Mouse (Mus musculus) limb, embryonic 12.5 days (tissue): Measurements from ENCODE around the gene Cplx1. TPM values are rescaled to one million over a fixed set of nuclear protein-coding genes. Genes with fewer than 3 reads are reported as not detected.

Experiments
- ATAC-seq: fragments of 200-750 bp; cut with Nextera tagmentation; 2 replicates; pipeline ENCODE4 v1.8.0; 2017; ENCODE audit warnings: low read depth, moderate TSS enrichment; ENCODE audit not compliant: insufficient number of reproducible peaks, insufficient read depth, low FRiP score, low TSS enrichment
- H3K27ac ChIP-seq: fragments of 300-500 bp; sonication (generic); 2 replicates; pipeline ENCODE4 v1.5.1; 2016; ENCODE audit warnings: mild to moderate bottlenecking, moderate library complexity
- H3K27me3 ChIP-seq: fragments of 300-500 bp; sonication (generic); 2 replicates; pipeline ENCODE4 v1.6.1; 2016; ENCODE audit warnings: mild to moderate bottlenecking, moderate library complexity
- H3K36me3 ChIP-seq: fragments of 300-500 bp; sonication (generic); 2 replicates; pipeline ENCODE4 v1.6.1; 2016; ENCODE audit warnings: mild to moderate bottlenecking, moderate library complexity
- H3K4me1 ChIP-seq: fragments of 300-500 bp; sonication (generic); replicated peaks from 2 replicates; pipeline ENCODE4 v1.6.1; 2016
- H3K4me2 ChIP-seq: fragments of 300-500 bp; sonication (generic); 2 replicates; pipeline ENCODE4 v1.6.1; 2016; ENCODE audit warnings: mild to moderate bottlenecking, moderate library complexity
- H3K4me3 ChIP-seq: fragments of 300-500 bp; sonication (generic); replicated peaks from 2 replicates; pipeline ENCODE4 v1.5.1; 2016; ENCODE audit warnings: mild to moderate bottlenecking
- H3K9ac ChIP-seq: fragments of 300-500 bp; sonication (generic); replicated peaks from 2 replicates; pipeline ENCODE4 v1.6.1; 2016; ENCODE audit warnings: mild to moderate bottlenecking, moderate library complexity
- H3K9me3 ChIP-seq: fragments of 300-500 bp; sonication (generic); 2 replicates; pipeline ENCODE4 v1.6.1; 2016; ENCODE audit warnings: mild to moderate bottlenecking, moderate library complexity
- WGBS: fragments of 180-500 bp; shearing (Covaris S2); methylation state at CpG from one replicate; pipeline ENCODE4 v1.1.7; 2016; 5-methylcytosine and 5-hydroxymethylcytosine counted together
- polyA plus RNA-seq: library from polyadenylated mRNA; unstranded; fragments of >200 nt; fragmentation: Nextera tagmentation; extraction: Ambion mirVana; gene quantifications from 2 replicates; pipeline ENCODE4 v1.2.1, GENCODE M21; 2016

The Cplx1 gene
- polyA plus RNA-seq, result 0.33 and 0.46 TPM in 2 replicates

- WGBS, result 1% methylated on average over 56 of the region's 56 CpGs
- H3K27me3 ChIP-seq, result peaks cover 60% of the 10 kb centered on the region
- no peaks in the 10 kb centered on the region for H3K9me3 ChIP-seq
- H3K36me3 ChIP-seq, result no peaks in the 10 kb centered on the region
- no peak within 1 kb of the TSS for H3K27ac ChIP-seq
- peaks cover 13% of the 10 kb centered on the region for H3K4me1 ChIP-seq
- peak within 1 kb of the TSS; percentile 66 for H3K4me2 ChIP-seq
- H3K4me3 ChIP-seq, result peak within 1 kb of the TSS; percentile 34
- peak; percentile 60; the same call in 1 of the 2 replicates for ATAC-seq
- H3K9ac ChIP-seq, result no peak within 1 kb of the TSS
Observed at GRCm38 (mm10) chr5:108549489-108550206, at the start of gene Cplx1. Gene Cplx1 (minus strand): TSS chr5:108550024.

GRCm38 (mm10) chr5:108581361-108581891 lies 31.6 kb upstream of the Cplx1 start:
- no peak overlapping the region for H3K27ac ChIP-seq
- no peak overlapping the region for H3K9ac ChIP-seq
- no peak for ATAC-seq
- no peak overlapping the region for H3K4me2 ChIP-seq
- H3K4me3 ChIP-seq, result no peak overlapping the region
- H3K36me3 ChIP-seq, result peaks cover 91% of the 10 kb centered on the region
- 93% methylated on average over 3 of the region's 3 CpGs for WGBS
- no peaks in the 10 kb centered on the region for H3K4me1 ChIP-seq
- H3K9me3 ChIP-seq, result no peaks in the 10 kb centered on the region
- no peaks in the 10 kb centered on the region for H3K27me3 ChIP-seq

- Histone ChIP-seq H3K9me3 (no peaks in the 10 kb centered on the region), H3K4me2 (no peak overlapping the region), H3K4me1 (no peaks in the 10 kb centered on the region), H3K27ac (no peak overlapping the region), H3K9ac (no peak overlapping the region), H3K27me3 (no peaks in the 10 kb centered on the region), H3K4me3 (no peak overlapping the region), H3K36me3 (peaks cover 98% of the 10 kb centered on the region)
- WGBS, result 94% methylated on average over 6 of the region's 6 CpGs
- ATAC-seq, result no peak
Observed at GRCm38 (mm10) chr5:108573054-108573453, 23.2 kb upstream of the Cplx1 start.

- no peak for ATAC-seq
- Histone ChIP-seq H3K27ac (no peak overlapping the region), H3K9me3 (no peaks in the 10 kb centered on the region), H3K27me3 (no peaks in the 10 kb centered on the region), H3K9ac (no peak overlapping the region), H3K4me3 (no peak overlapping the region), H3K4me2 (no peak overlapping the region), H3K36me3 (peaks cover 94% of the 10 kb centered on the region), H3K4me1 (no peaks in the 10 kb centered on the region)
- WGBS, result 95% methylated on average over 1 of the region's 1 CpGs
Observed at GRCm38 (mm10) chr5:108570991-108571390, 21.2 kb upstream of the Cplx1 start.

- WGBS, result 96% methylated on average over 2 of the region's 2 CpGs
- no peaks in the 10 kb centered on the region for H3K27me3 ChIP-seq
- no peak overlapping the region for H3K9ac ChIP-seq
- no peak overlapping the region for H3K4me3 ChIP-seq
- no peaks in the 10 kb centered on the region for H3K9me3 ChIP-seq
- peaks cover 57% of the 10 kb centered on the region for H3K36me3 ChIP-seq
- no peak overlapping the region for H3K27ac ChIP-seq
- no peaks in the 10 kb centered on the region for H3K4me1 ChIP-seq
- no peak for ATAC-seq
- no peak overlapping the region for H3K4me2 ChIP-seq
Observed at GRCm38 (mm10) chr5:108567104-108567503, 17.3 kb upstream of the Cplx1 start.

- no peaks in the 10 kb centered on the region for H3K9me3 ChIP-seq
- H3K27me3 ChIP-seq, result no peaks in the 10 kb centered on the region
- H3K36me3 ChIP-seq, result peaks cover 51% of the 10 kb centered on the region
- no peak overlapping the region for H3K27ac ChIP-seq
- H3K4me3 ChIP-seq, result no peak overlapping the region
- WGBS, result 86% methylated on average over 4 of the region's 4 CpGs
- H3K4me1 ChIP-seq, result no peaks in the 10 kb centered on the region
- H3K4me2 ChIP-seq, result no peak overlapping the region
- H3K9ac ChIP-seq, result no peak overlapping the region
- no peak for ATAC-seq
Observed at GRCm38 (mm10) chr5:108566523-108566922, 16.7 kb upstream of the Cplx1 start.

GRCm38 (mm10) chr5:108565381-108565780 lies 15.6 kb upstream of the Cplx1 start:
- Histone ChIP-seq H3K9ac (no peak overlapping the region), H3K4me3 (no peak overlapping the region), H3K9me3 (no peaks in the 10 kb centered on the region), H3K36me3 (peaks cover 40% of the 10 kb centered on the region), H3K27me3 (no peaks in the 10 kb centered on the region), H3K4me2 (no peak overlapping the region), H3K4me1 (no peaks in the 10 kb centered on the region), H3K27ac (no peak overlapping the region)
- WGBS, result 95% methylated on average over 2 of the region's 2 CpGs
- ATAC-seq, result no peak

- 83% methylated on average over 3 of the region's 3 CpGs for WGBS
Observed at GRCm38 (mm10) chr5:108564346-108564745, 14.5 kb upstream of the Cplx1 start.

GRCm38 (mm10) chr5:108562483-108562882 lies 12.7 kb upstream of the Cplx1 start:
- Histone ChIP-seq H3K9me3 (no peaks in the 10 kb centered on the region), H3K4me2 (no peak overlapping the region), H3K4me1 (no peaks in the 10 kb centered on the region), H3K9ac (no peak overlapping the region), H3K4me3 (no peak overlapping the region), H3K27me3 (no peaks in the 10 kb centered on the region), H3K36me3 (peaks cover 12% of the 10 kb centered on the region; the same call in 1 of the 2 replicates), H3K27ac (no peak overlapping the region)
- WGBS, result 78% methylated on average over 2 of the region's 2 CpGs
- no peak for ATAC-seq

More at GRCm38 (mm10) chr5:108564346-108564745, 14.5 kb upstream of the Cplx1 start:
- ATAC-seq, result no peak
- no peak overlapping the region for H3K9ac ChIP-seq
- H3K4me1 ChIP-seq, result no peaks in the 10 kb centered on the region
- no peaks in the 10 kb centered on the region for H3K9me3 ChIP-seq
- H3K27me3 ChIP-seq, result no peaks in the 10 kb centered on the region
- no peak overlapping the region for H3K4me2 ChIP-seq
- H3K36me3 ChIP-seq, result peaks cover 30% of the 10 kb centered on the region
- no peak overlapping the region for H3K27ac ChIP-seq
- H3K4me3 ChIP-seq, result no peak overlapping the region

GRCm38 (mm10) chr5:108556986-108557385 lies 7.2 kb upstream of the Cplx1 start:
- 75% methylated on average over 4 of the region's 4 CpGs for WGBS
- H3K4me1 ChIP-seq, result no peaks in the 10 kb centered on the region
- no peak overlapping the region for H3K9ac ChIP-seq
- peaks cover 17% of the 10 kb centered on the region; the same call in 1 of the 2 replicates for H3K27me3 ChIP-seq
- H3K36me3 ChIP-seq, result no peaks in the 10 kb centered on the region
- H3K4me2 ChIP-seq, result no peak overlapping the region
- no peak overlapping the region for H3K4me3 ChIP-seq
- no peak for ATAC-seq
- H3K27ac ChIP-seq, result no peak overlapping the region
- no peaks in the 10 kb centered on the region for H3K9me3 ChIP-seq

- H3K27me3 ChIP-seq, result peaks cover 46% of the 10 kb centered on the region
- no peaks in the 10 kb centered on the region for H3K9me3 ChIP-seq
- H3K36me3 ChIP-seq, result no peaks in the 10 kb centered on the region
- peaks cover 12% of the 10 kb centered on the region for H3K4me1 ChIP-seq
- no peak for ATAC-seq
- 88% methylated on average over 1 of the region's 1 CpGs for WGBS
- H3K4me2 ChIP-seq, result no peak overlapping the region
- no peak overlapping the region for H3K27ac ChIP-seq
- H3K4me3 ChIP-seq, result no peak overlapping the region
- no peak overlapping the region for H3K9ac ChIP-seq
Observed at GRCm38 (mm10) chr5:108554041-108554440, 4.2 kb upstream of the Cplx1 start.
